Mouse (Mus musculus): Measurements from ENCODE around the gene Metap2. TPM values are rescaled to one million over a fixed set of nuclear protein-coding genes. Genes with fewer than 3 reads are reported as not detected.

The Metap2 gene
- polyA plus RNA-seq, 1 experiment from 2014 or later = 212 TPM

DNA sequence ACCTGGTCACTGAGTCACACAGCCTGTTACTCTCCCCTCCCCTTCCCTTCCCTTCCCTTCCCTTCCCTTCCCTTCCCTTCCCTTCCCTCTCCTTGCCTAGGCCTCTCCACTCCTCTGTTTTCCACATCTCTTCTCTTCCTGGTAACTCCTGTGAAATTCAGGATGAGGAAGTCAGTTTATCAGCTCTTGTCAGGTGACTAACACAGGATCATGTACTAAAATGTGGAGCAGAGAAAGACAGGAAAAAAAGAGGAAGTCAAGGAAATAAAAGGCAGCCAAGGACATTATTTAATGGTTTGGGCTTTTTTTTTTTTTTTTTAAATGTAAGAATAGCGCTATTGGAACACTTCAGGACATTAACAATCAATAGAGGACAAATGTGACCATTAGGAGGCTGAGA, 12.1 kb upstream of the Metap2 start:
- no peak overlapping the region for H3K27ac ChIP-seq
- ATAC-seq (ENCODE audit: insufficient number of reproducible peaks, insufficient read depth, low FRiP score, low TSS enrichment, low read depth) = no peak
- no peak overlapping the region for H3K9ac ChIP-seq
- H3K4me2 ChIP-seq = no peak overlapping the region
- H3K4me1 ChIP-seq = peaks cover 15% of the 10 kb centered on the region
- WGBS = 94% methylated on average over 1 of the region's 1 CpGs
- H3K9me3 ChIP-seq = no peaks in the 10 kb centered on the region
- no peak overlapping the region for H3K4me3 ChIP-seq
- H3K36me3 ChIP-seq = no peaks in the 10 kb centered on the region
- no peaks in the 10 kb centered on the region for H3K27me3 ChIP-seq

DNA sequence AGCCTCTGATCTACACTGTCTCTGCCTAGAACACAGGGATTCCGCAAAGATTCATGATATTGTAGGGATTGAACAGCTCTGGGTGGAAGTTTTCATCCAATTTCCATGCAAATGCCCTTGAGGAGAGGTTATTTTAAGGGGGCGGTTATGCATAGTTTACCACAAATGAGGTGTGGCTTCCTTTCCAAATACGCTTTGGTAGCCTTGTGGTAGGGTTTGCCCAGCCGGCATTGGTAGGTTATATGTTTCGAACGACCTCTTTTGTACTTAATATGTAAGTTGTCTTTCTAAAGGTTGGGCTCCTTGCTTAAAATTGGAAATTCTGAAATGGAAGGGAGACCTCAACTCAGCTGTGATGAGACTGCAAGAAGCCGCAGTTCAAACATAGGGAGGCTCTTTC, 11.6 kb upstream of the Metap2 start:
- Histone ChIP-seq H3K4me2 (no peak overlapping the region), H3K36me3 (no peaks in the 10 kb centered on the region), H3K27me3 (no peaks in the 10 kb centered on the region), H3K4me3 (no peak overlapping the region), H3K4me1 (peaks cover 10% of the 10 kb centered on the region), H3K9ac (no peak overlapping the region), H3K9me3 (no peaks in the 10 kb centered on the region), H3K27ac (no peak overlapping the region)
- WGBS = 86% methylated on average over 7 of the region's 7 CpGs
- ATAC-seq (ENCODE audit: insufficient number of reproducible peaks, insufficient read depth, low FRiP score, low TSS enrichment, low read depth) = no peak

DNA sequence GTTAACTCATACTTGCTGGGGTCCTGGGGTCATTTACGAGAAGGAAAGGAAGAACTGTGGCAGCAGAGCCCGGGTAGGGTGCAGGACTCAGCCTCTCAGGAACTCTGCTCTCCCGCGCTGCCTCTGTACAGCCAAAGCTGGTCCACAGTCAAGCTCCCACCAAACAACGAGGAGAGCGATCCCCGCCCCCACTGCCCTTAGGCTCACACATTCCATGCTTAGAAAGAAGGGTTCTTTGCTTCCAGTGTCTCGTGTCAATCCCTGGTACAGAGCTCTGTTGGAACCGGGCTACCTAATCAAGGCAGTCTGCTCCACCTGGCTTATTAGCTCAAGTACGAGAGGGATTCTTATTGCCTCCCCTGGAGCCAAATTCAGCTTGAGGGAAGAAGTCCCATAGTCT, 10.5 kb upstream of the Metap2 start:
- Histone ChIP-seq H3K9ac (no peak overlapping the region), H3K27me3 (no peaks in the 10 kb centered on the region), H3K27ac (no peak overlapping the region), H3K4me2 (peak overlapping the region; percentile 11; the same call in 1 of the 2 replicates), H3K4me3 (no peak overlapping the region), H3K36me3 (no peaks in the 10 kb centered on the region), H3K4me1 (peaks cover 9% of the 10 kb centered on the region), H3K9me3 (no peaks in the 10 kb centered on the region)
- ATAC-seq (ENCODE audit: insufficient number of reproducible peaks, insufficient read depth, low FRiP score, low TSS enrichment, low read depth) = no peak
- 15% methylated on average over 10 of the region's 10 CpGs for WGBS

DNA sequence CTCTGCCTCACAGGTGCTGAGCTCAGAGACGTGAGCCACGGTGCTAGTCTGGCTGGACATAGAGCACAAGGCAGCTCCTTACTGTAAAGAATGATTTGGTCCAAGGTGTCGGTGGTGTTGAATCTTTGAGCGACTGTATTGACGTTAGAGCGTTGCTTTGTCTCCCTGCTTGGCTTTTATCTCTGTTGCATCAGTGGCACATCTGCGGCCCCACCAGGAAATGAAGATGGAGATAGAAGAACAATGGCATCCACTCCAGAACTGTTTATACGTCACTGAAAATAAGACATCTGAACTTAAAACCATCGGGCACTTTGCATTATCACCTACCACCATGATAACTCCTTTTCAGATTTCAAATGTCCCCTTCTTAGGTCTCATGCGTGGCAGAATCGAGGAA, 3.0 kb upstream of the Metap2 start:
- H3K4me1 ChIP-seq = no peaks in the 10 kb centered on the region
- 86% methylated on average over 11 of the region's 11 CpGs for WGBS
- no peak overlapping the region for H3K9ac ChIP-seq
- no peaks in the 10 kb centered on the region for H3K9me3 ChIP-seq
- no peak overlapping the region for H3K27ac ChIP-seq
- H3K27me3 ChIP-seq = no peaks in the 10 kb centered on the region
- no peaks in the 10 kb centered on the region for H3K36me3 ChIP-seq
- ATAC-seq (ENCODE audit: insufficient number of reproducible peaks, insufficient read depth, low FRiP score, low TSS enrichment, low read depth) = no peak
- no peak overlapping the region for H3K4me2 ChIP-seq
- H3K4me3 ChIP-seq = no peak overlapping the region

DNA sequence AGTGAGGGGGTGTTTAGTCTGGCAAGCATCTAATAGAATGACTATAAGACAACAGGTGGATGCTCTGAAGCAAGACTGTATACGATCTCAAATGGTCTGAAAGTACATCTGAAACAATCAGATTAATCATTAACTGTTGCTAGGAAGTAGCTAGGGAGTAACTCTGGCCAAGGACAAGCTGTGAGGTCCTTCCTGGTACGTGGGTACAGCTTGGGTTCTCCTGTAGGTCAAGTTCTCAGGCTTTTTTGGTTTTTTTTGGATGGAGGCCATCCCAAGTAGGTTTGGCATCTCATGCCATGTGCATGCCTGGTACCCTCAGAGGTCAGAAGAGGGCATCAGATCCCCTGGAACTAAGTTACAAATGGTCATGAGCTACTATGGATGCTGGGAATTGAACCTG, 2.4 kb upstream of the Metap2 start:
- 68% methylated on average over 2 of the region's 2 CpGs for WGBS

GRCm38 (mm10) chr10:93892551-93892950, 4.3 kb downstream of the Metap2 start:
- no peak overlapping the region for H3K9ac ChIP-seq
- peaks cover 16% of the 10 kb centered on the region; the same call in 1 of the 2 replicates for H3K4me1 ChIP-seq
- no peaks in the 10 kb centered on the region for H3K27me3 ChIP-seq
- no peak for ATAC-seq (ENCODE audit: insufficient number of reproducible peaks, insufficient read depth, low FRiP score, low TSS enrichment, low read depth)
- no peak overlapping the region for H3K4me2 ChIP-seq
- no peaks in the 10 kb centered on the region for H3K36me3 ChIP-seq
- no peak overlapping the region for H3K4me3 ChIP-seq
- no peak overlapping the region for H3K27ac ChIP-seq
- no peaks in the 10 kb centered on the region for H3K9me3 ChIP-seq
- WGBS = 88% methylated on average over 4 of the region's 4 CpGs

More for the DNA sequence above, 2.4 kb upstream of the Metap2 start:
- Histone ChIP-seq H3K36me3 (no peaks in the 10 kb centered on the region), H3K27ac (no peak overlapping the region), H3K4me1 (no peaks in the 10 kb centered on the region), H3K4me2 (no peak overlapping the region), H3K9me3 (no peaks in the 10 kb centered on the region), H3K4me3 (no peak overlapping the region), H3K27me3 (no peaks in the 10 kb centered on the region), H3K9ac (no peak overlapping the region)
- ATAC-seq (ENCODE audit: insufficient number of reproducible peaks, insufficient read depth, low FRiP score, low TSS enrichment, low read depth) = no peak

DNA sequence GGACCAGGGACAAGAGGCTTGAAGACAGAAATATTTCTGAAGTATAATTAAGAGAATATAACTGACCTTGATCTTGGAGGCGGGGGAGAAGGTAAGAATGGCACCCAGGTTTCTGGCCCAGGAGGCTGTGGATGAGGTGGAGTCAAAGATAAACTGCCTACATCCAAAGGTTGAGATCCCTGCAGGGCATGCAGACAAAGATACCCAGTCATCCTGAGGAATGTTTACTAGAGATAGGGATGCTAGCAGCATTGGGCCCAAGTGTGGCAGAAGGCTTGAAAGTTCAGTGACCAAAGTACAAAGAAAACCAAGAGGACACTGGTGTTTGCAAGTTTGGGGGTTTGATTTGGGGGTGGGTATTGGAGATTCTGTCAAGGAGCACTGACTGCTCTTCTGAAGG, 5.9 kb downstream of the Metap2 start:
- Histone ChIP-seq H3K9me3 (no peaks in the 10 kb centered on the region), H3K27me3 (no peaks in the 10 kb centered on the region), H3K9ac (no peak overlapping the region), H3K27ac (no peak overlapping the region), H3K4me1 (peaks cover 16% of the 10 kb centered on the region; the same call in 1 of the 2 replicates), H3K4me3 (no peak overlapping the region), H3K36me3 (peaks cover 11% of the 10 kb centered on the region), H3K4me2 (no peak overlapping the region)
- ATAC-seq (ENCODE audit: insufficient number of reproducible peaks, insufficient read depth, low FRiP score, low TSS enrichment, low read depth) = no peak
- 89% methylated on average over 1 of the region's 1 CpGs for WGBS

DNA sequence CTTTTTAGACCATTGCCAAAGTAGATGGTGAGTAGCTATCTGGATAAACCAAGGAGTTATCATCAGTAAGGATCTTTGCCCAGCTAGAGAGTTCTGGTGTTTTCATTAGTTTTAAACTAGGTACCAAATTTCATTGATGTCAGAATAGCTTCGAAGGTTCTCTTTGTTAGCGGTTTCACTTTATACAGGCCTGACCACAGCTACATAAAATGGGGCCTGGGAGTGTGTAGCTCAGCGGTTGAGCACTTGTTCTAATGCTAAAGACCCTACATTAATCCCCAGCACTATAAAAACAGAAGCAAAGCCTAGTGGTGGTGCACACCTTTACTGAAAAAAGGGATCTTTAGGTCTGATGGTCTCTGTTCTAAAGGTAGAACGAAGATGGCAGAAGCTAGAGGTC, 6.3 kb downstream of the Metap2 start:
- H3K4me1 ChIP-seq = peaks cover 16% of the 10 kb centered on the region; the same call in 1 of the 2 replicates
- no peak for ATAC-seq (ENCODE audit: insufficient number of reproducible peaks, insufficient read depth, low FRiP score, low TSS enrichment, low read depth)
- H3K4me3 ChIP-seq = peak overlapping the region; percentile 96
- H3K9me3 ChIP-seq = no peaks in the 10 kb centered on the region
- peaks cover 15% of the 10 kb centered on the region for H3K36me3 ChIP-seq
- 62% methylated on average over 4 of the region's 4 CpGs for WGBS
- peak overlapping the region; percentile 88 for H3K4me2 ChIP-seq
- 0 out of 2 replicates have a peak overlapping the region, but pooled peaks have one; percentile 95 for H3K9ac ChIP-seq
- H3K27ac ChIP-seq = no peak overlapping the region
- H3K27me3 ChIP-seq = no peaks in the 10 kb centered on the region

- WGBS = under 1% methylated on average over 22 of the region's 22 CpGs
- H3K4me2 ChIP-seq = peak overlapping the region; percentile 88
- no peak for ATAC-seq (ENCODE audit: insufficient number of reproducible peaks, insufficient read depth, low FRiP score, low TSS enrichment, low read depth)
Measured at GRCm38 (mm10) chr10:93889976-93890375, 6.9 kb downstream of the Metap2 start.

GRCm38 (mm10) chr10:93889579-93889950, 7.3 kb downstream of the Metap2 start:
- Histone ChIP-seq H3K9ac (peak overlapping the region; percentile 95), H3K36me3 (peaks cover 25% of the 10 kb centered on the region), H3K4me2 (peak overlapping the region; percentile 88), H3K27me3 (no peaks in the 10 kb centered on the region), H3K27ac (peak overlapping the region; percentile 94), H3K4me3 (peak overlapping the region; percentile 96), H3K9me3 (no peaks in the 10 kb centered on the region), H3K4me1 (peaks cover 16% of the 10 kb centered on the region; the same call in 1 of the 2 replicates)
- ATAC-seq (ENCODE audit: insufficient number of reproducible peaks, insufficient read depth, low FRiP score, low TSS enrichment, low read depth) = peak; percentile 95
- WGBS = 1% methylated on average over 23 of the region's 30 CpGs

More at GRCm38 (mm10) chr10:93889976-93890375, 6.9 kb downstream of the Metap2 start:
- Histone ChIP-seq H3K4me1 (peaks cover 16% of the 10 kb centered on the region; the same call in 1 of the 2 replicates), H3K36me3 (peaks cover 21% of the 10 kb centered on the region), H3K9me3 (no peaks in the 10 kb centered on the region), H3K27ac (peak overlapping the region; percentile 94), H3K9ac (peak overlapping the region; percentile 95), H3K27me3 (no peaks in the 10 kb centered on the region), H3K4me3 (peak overlapping the region; percentile 96)

- H3K27me3 ChIP-seq = no peaks in the 10 kb centered on the region
- ATAC-seq (ENCODE audit: insufficient number of reproducible peaks, insufficient read depth, low FRiP score, low TSS enrichment, low read depth) = peak; percentile 59
- no peaks in the 10 kb centered on the region for H3K9me3 ChIP-seq
- WGBS = under 1% methylated on average over 38 of the region's 38 CpGs
- H3K4me2 ChIP-seq = peak overlapping the region; percentile 88
- peak overlapping the region; percentile 94 for H3K27ac ChIP-seq
- peaks cover 30% of the 10 kb centered on the region for H3K36me3 ChIP-seq
- peaks cover 16% of the 10 kb centered on the region; the same call in 1 of the 2 replicates for H3K4me1 ChIP-seq
- H3K9ac ChIP-seq = peak overlapping the region; percentile 95
- peak overlapping the region; percentile 96 for H3K4me3 ChIP-seq
Measured at GRCm38 (mm10) chr10:93888935-93889578, 7.8 kb downstream of the Metap2 start.

DNA sequence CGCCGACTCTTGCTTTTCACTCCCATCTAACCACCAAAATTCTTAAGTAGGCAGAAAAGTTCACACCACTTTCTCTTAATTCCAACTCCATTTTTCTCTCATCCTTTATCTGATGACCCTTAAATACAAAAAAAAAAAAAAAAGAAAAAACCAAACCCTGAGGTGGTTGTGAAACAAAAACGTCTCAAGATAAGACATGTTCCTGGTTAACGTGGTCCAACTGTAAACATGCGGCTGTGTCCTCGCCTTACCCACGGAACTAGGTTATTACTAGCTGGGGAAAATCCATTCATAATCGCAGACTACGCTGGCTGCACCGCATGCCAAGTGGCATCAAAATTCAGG, 8.3 kb downstream of the Metap2 start:
- 13% methylated on average over 10 of the region's 10 CpGs for WGBS
- Histone ChIP-seq H3K4me3 (peak overlapping the region; percentile 96), H3K27ac (no peak overlapping the region; the same call in 1 of the 2 replicates), H3K27me3 (no peaks in the 10 kb centered on the region), H3K36me3 (peaks cover 35% of the 10 kb centered on the region), H3K4me1 (peaks cover 16% of the 10 kb centered on the region; the same call in 1 of the 2 replicates), H3K4me2 (peak overlapping the region; percentile 88), H3K9ac (peak overlapping the region; percentile 95), H3K9me3 (no peaks in the 10 kb centered on the region)
- no peak for ATAC-seq (ENCODE audit: insufficient number of reproducible peaks, insufficient read depth, low FRiP score, low TSS enrichment, low read depth)

All from embryonic facial prominence, embryonic 13.5 days (tissue).